Mouse (Mus musculus) lung, postnatal 0 days (tissue): ENCODE data around the gene Pde8b.

Experiments
- CTCF ChIP-seq: IDR thresholded peaks from 2 replicates; pipeline ENCODE4 v1.5.1; 2016; ENCODE audit warnings: antibody characterized with exemption, mild to moderate bottlenecking
- EP300 ChIP-seq: IDR thresholded peaks from 2 replicates; pipeline ENCODE4 v1.6.1; 2016; ENCODE audit warnings: antibody characterized with exemption, mild to moderate bottlenecking, control low read depth

GRCm38 (mm10) chr13:95224491-95224890 lies 25.6 kb downstream of the Pde8b start:
- TF ChIP-seq CTCF (no peak), EP300 (no peak)
